Mouse (Mus musculus) thymus, adult 2 months (tissue): ENCODE measurements at regions not wholly inside any gene's neighbourhood (a gene's known extent, or its start where the extent isn't known, plus 50 kb on each side); places are given as distances from the start of the nearest gene placed in this dataset.

Experiments
- CTCF ChIP-seq: fragments of 200-500 bp; IDR thresholded peaks from 2 replicates; pipeline ENCODE4 v1.5.1; 2012; ENCODE audit warnings: mild to moderate bottlenecking, control low read depth, low read length, moderate library complexity, borderline replicate concordance; ENCODE audit not compliant: control insufficient read depth, poor library complexity, insufficient read depth; ENCODE audit errors: extremely low read depth
- POLR2A ChIP-seq: fragments of 200-500 bp; IDR thresholded peaks from 2 replicates; pipeline ENCODE4 v1.6.1; 2012; ENCODE audit warnings: mild to moderate bottlenecking, low read length, control low read depth, moderate library complexity; ENCODE audit not compliant: control insufficient read depth, poor library complexity, insufficient read depth; ENCODE audit errors: extremely low read depth

- no peak for TF ChIP-seq CTCF
- no peak for TF ChIP-seq POLR2A
Measured at GRCm38 (mm10) chr16:78443262-78443661, 66.3 kb upstream of the Btg3 start.
